Mouse (Mus musculus) neural tube, embryonic 14.5 days (tissue): Measurements from ENCODE around the gene Dgcr2. TPM values are rescaled to one million over a fixed set of nuclear protein-coding genes. Genes with fewer than 3 reads are reported as not detected.

Experiments used
- ATAC-seq: fragments of 200-750 bp; cut with Nextera tagmentation; 2 replicates; pipeline ENCODE4 v1.8.0; 2017; ENCODE audit warnings: low read depth, mild to moderate bottlenecking, moderate TSS enrichment, moderate library complexity
- H3K27ac ChIP-seq: fragments of 300-500 bp; sonication (generic); 2 replicates; pipeline ENCODE4 v1.5.1; 2014; ENCODE audit warnings: low read depth, mild to moderate bottlenecking, control low read depth, low read length, moderate library complexity, mixed read lengths
- H3K27me3 ChIP-seq: fragments of 300-500 bp; sonication (generic); 2 replicates; pipeline ENCODE4 v1.6.1; 2014; ENCODE audit warnings: low read length; ENCODE audit not compliant: control insufficient read depth, insufficient read depth
- H3K36me3 ChIP-seq: fragments of 300-500 bp; sonication (generic); 2 replicates; pipeline ENCODE4 v1.6.1; 2014; ENCODE audit warnings: low read length, mixed read lengths; ENCODE audit not compliant: control insufficient read depth, insufficient read depth
- H3K4me1 ChIP-seq: fragments of 300-500 bp; sonication (generic); 2 replicates; pipeline ENCODE4 v1.6.1; 2014; ENCODE audit warnings: low read length; ENCODE audit not compliant: control insufficient read depth, insufficient read depth
- H3K4me2 ChIP-seq: fragments of 300-500 bp; sonication (generic); 2 replicates; pipeline ENCODE4 v1.6.1; 2014; ENCODE audit warnings: mild to moderate bottlenecking, low read depth, low read length, control low read depth
- H3K4me3 ChIP-seq: fragments of 300-500 bp; sonication (generic); 2 replicates; pipeline ENCODE4 v1.5.1; 2014; ENCODE audit warnings: low read depth, low read length, control low read depth, mixed read lengths
- H3K9ac ChIP-seq: fragments of 300-500 bp; sonication (generic); replicated peaks from 2 replicates; pipeline ENCODE4 v1.6.1; 2014; ENCODE audit warnings: low read depth, mild to moderate bottlenecking, control low read depth, low read length, mixed read lengths
- H3K9me3 ChIP-seq: fragments of 300-500 bp; sonication (generic); 2 replicates; pipeline ENCODE4 v1.6.1; 2016; ENCODE audit warnings: low read length; ENCODE audit not compliant: control insufficient read depth
- WGBS: fragments of 180-500 bp; shearing (Covaris S2); extraction: QIAGEN DNeasy Blood & Tissue Kit; methylation state at CpG from one replicate; pipeline ENCODE4 v1.1.7; 2014; 5-methylcytosine and 5-hydroxymethylcytosine counted together
- polyA plus RNA-seq: library from polyadenylated mRNA; unstranded; fragments of >200 nt; fragmentation: Nextera tagmentation; extraction: Ambion mirVana; gene quantifications from 2 replicates; pipeline ENCODE4 v1.2.1, GENCODE M21; 2014

The Dgcr2 gene
- polyA plus RNA-seq, result 98.8 and 104 TPM in 2 replicates

DNA sequence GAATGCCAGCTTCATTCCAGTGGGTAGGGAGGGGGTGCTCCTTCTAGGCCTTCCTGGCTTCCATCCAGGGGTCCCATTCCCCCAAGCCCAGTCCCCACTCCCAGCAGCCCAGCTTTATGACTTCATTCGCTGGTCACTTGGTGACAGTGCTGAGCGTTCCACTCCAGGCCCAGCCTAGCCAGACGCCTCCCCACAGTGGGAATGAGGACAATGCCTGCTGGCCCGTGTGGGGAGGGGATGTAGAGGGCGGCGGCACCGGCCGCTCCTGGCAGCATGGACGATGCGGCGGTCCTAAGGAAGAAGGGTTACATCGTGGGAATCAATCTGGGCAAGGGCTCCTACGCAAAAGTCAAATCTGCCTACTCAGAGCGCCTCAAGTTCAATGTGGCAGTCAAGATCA lies at the start of gene Dgcr2, which contains the start of gene Tssk2:
Gene Dgcr2, minus strand, starts transcription at position 101 of the 400 bp plus-strand sequence.
Gene Tssk2, plus strand, starts transcription at position 176 of the 400 bp plus-strand sequence.
- Histone ChIP-seq H3K9me3 (no peaks in the 10 kb centered on the region), H3K9ac (no peak within 1 kb of the TSS), H3K36me3 (peaks cover 29% of the 10 kb centered on the region), H3K4me1 (no peaks in the 10 kb centered on the region), H3K27me3 (no peaks in the 10 kb centered on the region), H3K4me3 (no peak within 1 kb of the TSS), H3K27ac (no peak within 1 kb of the TSS), H3K4me2 (no peak within 1 kb of the TSS)
- 92% methylated on average over 14 of the region's 14 CpGs for WGBS
- no peak for ATAC-seq

- Histone ChIP-seq H3K9ac (no peak overlapping the region), H3K4me3 (no peak overlapping the region), H3K27ac (no peak overlapping the region), H3K27me3 (no peaks in the 10 kb centered on the region), H3K9me3 (no peaks in the 10 kb centered on the region), H3K36me3 (no peaks in the 10 kb centered on the region), H3K4me2 (no peak overlapping the region), H3K4me1 (no peaks in the 10 kb centered on the region)
- WGBS, result 47% methylated on average over 7 of the region's 7 CpGs
- no peak for ATAC-seq
Measured at GRCm38 (mm10) chr16:17945081-17945831, 46.9 kb upstream of the Dgcr2 start.

DNA sequence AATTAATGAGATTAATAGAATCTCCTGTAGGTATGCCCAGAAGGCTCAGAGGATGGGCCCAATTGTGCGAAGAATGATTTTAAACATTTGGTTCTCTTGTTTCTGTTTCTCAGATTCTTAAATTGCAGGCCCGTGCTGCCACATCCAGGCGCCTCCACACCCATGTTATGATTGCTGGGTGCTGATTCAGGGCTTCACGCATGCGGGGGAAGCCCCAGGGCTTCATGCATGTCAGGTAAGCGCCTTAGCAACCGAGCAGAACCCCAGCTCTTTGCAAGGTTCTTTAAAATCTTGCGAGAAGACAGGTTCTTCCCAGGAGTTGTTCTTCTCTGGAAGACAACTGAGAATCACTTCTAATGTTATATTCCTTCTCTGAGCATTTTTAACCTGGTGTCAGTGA lies 45.1 kb upstream of the Dgcr2 start:
- no peak overlapping the region for H3K27ac ChIP-seq
- no peak overlapping the region for H3K4me2 ChIP-seq
- ATAC-seq, result no peak
- no peak overlapping the region for H3K4me3 ChIP-seq
- H3K36me3 ChIP-seq, result no peaks in the 10 kb centered on the region
- WGBS, result 67% methylated on average over 8 of the region's 8 CpGs
- H3K4me1 ChIP-seq, result no peaks in the 10 kb centered on the region
- no peaks in the 10 kb centered on the region for H3K9me3 ChIP-seq
- H3K9ac ChIP-seq, result no peak overlapping the region
- H3K27me3 ChIP-seq, result no peaks in the 10 kb centered on the region

DNA sequence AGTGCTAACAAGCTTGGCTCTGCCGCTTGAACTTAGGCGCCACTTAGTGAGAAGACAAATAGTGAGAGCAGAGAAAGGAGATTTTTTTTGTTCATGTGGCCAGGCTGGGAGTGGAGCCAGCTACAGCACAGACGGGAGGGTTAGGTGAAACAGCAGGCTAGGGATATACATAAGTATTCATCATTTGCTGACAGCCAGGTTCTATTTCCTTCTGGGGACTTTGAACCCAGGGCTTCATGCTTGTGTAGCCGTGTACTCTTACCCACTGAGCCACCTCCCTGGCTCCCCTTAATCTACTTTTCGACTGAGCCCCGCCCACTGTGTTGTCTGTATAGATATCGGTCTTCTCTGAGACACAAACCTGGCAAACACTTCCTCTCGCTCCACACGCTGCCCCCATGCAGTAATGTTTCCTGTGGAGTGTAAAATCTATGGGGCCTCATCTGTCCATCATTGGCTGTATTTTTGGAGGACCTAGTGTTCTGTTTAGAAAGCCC lies 40.9 kb upstream of the Dgcr2 start:
- Histone ChIP-seq H3K27me3 (no peaks in the 10 kb centered on the region), H3K9ac (no peak overlapping the region), H3K4me1 (no peaks in the 10 kb centered on the region), H3K9me3 (no peaks in the 10 kb centered on the region), H3K4me3 (no peak overlapping the region), H3K27ac (no peak overlapping the region), H3K36me3 (no peaks in the 10 kb centered on the region), H3K4me2 (no peak overlapping the region)
- 0 out of 2 replicates have a peak, but pooled peaks have one; percentile 11 for ATAC-seq
- 62% methylated on average over 9 of the region's 9 CpGs for whole genome bisulfite sequencing

DNA sequence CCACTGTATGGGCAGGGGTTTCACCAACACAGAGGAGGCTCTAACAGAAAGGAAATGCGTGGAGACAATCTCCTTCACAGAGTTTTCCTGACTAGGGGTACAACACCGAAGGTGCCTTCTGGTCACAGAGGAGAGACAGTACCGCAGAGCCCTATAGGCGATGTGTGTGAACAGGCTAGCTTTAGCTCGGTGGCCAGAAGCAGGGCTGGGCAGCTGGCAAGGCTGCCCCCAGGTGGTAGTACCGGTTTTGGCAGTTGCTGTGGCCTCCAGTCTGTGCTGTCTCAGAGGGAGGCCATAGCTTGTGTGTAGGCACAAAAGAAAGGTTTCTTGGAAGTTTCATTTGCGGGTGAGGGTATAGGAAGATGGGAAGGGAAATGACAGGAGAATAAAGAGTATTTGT lies 40.5 kb upstream of the Dgcr2 start:
- H3K9me3 ChIP-seq, result no peaks in the 10 kb centered on the region

GRCm38 (mm10) chr16:17938187-17938586 lies 39.8 kb upstream of the Dgcr2 start:
- no peak overlapping the region for H3K4me2 ChIP-seq
- H3K4me3 ChIP-seq, result no peak overlapping the region
- H3K9ac ChIP-seq, result no peak overlapping the region
- no peaks in the 10 kb centered on the region for H3K9me3 ChIP-seq
- no peaks in the 10 kb centered on the region for H3K4me1 ChIP-seq
- no peak for ATAC-seq
- H3K27me3 ChIP-seq, result no peaks in the 10 kb centered on the region
- H3K36me3 ChIP-seq, result no peaks in the 10 kb centered on the region
- no peak overlapping the region for H3K27ac ChIP-seq
- 84% methylated on average over 7 of the region's 7 CpGs for WGBS

More for the DNA sequence above, 40.5 kb upstream of the Dgcr2 start:
- H3K27ac ChIP-seq, result no peak overlapping the region
- no peaks in the 10 kb centered on the region for H3K27me3 ChIP-seq
- H3K4me3 ChIP-seq, result no peak overlapping the region
- ATAC-seq, result peak; percentile 75; the same call in 1 of the 2 replicates
- no peak overlapping the region for H3K4me2 ChIP-seq
- 12% methylated on average over 7 of the region's 7 CpGs for WGBS
- no peak overlapping the region for H3K9ac ChIP-seq
- no peaks in the 10 kb centered on the region for H3K4me1 ChIP-seq
- H3K36me3 ChIP-seq, result no peaks in the 10 kb centered on the region

DNA sequence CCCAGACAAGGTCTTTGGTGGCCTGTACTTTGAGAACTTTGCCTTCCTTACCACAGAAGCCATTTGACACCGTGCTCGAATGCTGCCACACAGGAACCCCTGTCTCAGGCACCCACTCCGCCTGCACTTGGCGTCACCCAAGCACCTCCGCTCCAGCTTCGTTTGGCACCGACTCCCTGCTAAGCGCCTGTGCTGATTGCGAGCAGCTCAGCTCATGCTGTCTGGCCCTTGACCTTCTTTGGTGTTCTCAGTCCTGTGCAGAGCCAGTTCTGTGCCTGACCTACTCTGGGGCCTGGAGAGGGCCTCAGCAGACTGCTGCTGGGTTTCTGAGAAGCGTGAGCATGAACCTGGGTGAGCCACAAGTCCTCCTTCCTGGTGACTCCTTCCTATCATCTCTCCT lies 38.4 kb upstream of the Dgcr2 start:
- ATAC-seq, result no peak
- 83% methylated on average over 10 of the region's 10 CpGs for WGBS
- Histone ChIP-seq H3K9ac (no peak overlapping the region), H3K4me1 (no peaks in the 10 kb centered on the region), H3K27me3 (no peaks in the 10 kb centered on the region), H3K36me3 (no peaks in the 10 kb centered on the region), H3K4me3 (no peak overlapping the region), H3K27ac (no peak overlapping the region), H3K4me2 (no peak overlapping the region), H3K9me3 (no peaks in the 10 kb centered on the region)

DNA sequence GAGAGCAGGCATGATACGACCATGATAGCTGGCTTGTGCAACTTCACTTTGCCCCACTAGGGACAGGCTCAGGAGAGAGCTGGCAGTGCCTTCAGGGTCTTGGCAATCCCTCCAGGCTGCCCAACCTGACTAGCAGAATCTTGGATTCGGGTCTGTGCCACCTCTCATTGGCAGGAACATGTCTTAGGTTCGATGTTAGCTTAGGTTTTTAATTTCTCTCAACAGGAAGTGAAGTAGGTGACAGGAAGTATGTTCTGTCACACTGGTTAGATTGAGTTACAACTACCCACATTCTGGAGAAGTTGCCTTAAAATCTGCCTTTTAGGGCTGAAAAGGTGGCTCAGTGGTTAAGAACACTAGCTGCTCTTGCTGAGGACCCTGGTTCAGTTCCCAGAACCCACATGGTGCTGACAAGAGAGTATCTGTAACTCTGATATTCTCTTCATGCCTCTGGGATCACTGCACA lies 36.1 kb upstream of the Dgcr2 start:
- H3K4me2 ChIP-seq, result no peak overlapping the region
- H3K9ac ChIP-seq, result no peak overlapping the region
- no peaks in the 10 kb centered on the region for H3K27me3 ChIP-seq
- 73% methylated on average over 3 of the region's 3 CpGs for WGBS
- no peaks in the 10 kb centered on the region for H3K4me1 ChIP-seq
- no peaks in the 10 kb centered on the region for H3K9me3 ChIP-seq
- no peaks in the 10 kb centered on the region for H3K36me3 ChIP-seq
- no peak overlapping the region for H3K4me3 ChIP-seq
- no peak overlapping the region for H3K27ac ChIP-seq
- ATAC-seq, result no peak
